Comparison of ENCODE assay signal across 13 mouse cellular contexts in the genomic region with DNA sequence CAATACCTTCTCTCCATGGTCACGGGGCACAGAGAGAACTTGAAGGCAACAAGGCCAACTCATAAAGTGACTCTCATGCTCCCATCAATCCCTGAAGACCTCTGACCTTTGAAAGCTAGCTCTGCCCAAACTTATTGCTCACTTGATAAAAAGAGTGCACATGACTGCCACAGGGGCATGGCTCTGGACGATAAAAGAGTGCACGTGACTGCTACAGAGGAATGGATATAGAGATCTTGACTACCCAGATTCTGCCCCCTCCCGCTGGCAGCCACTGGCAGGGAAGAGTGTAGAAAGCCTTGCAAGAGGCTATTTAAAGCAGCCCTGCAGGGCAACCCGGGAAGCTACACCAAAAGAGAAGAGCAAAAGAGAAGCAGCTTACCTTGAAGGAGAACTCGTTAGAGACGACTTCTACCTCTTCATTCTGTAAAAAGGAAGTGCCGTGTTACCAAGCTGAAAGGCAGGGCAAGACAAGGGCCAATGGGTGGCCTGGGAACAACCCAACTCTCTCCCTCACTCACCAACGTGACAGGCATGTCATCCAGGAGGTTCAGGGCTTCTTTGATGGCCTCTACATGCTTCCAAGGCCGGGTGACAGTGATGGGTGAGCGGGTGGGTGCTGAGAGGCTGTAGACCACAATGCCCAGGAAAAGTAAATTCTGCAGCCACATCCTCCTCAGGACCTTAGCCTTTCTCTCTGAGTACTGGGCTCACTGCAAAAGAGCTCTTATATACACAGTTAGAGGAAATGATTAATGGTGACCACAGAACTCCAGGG. TPM values are rescaled to one million over a fixed set of nuclear protein-coding genes. Genes with fewer than 3 reads are reported as not detected.
DNase-seq lines count a peak whose midpoint lies in the region; ATAC-seq and TF ChIP-seq lines count a peak whose summit lies in the region.
"Had no signal": no experiment of that assay in that cellular context is flagged by ENCODE, and none has a peak within 500 bp of the region (broad histone marks: within the 10 kb centered on the region; RNA-seq: fewer than 3 reads in every experiment).

A gene (minus strand): TSS at position 728 of the 778 bp plus-strand sequence.

- WGBS in heart, adult 2 months, result 55% methylated on average over 11 of the region's 11 CpGs
- 16% methylated on average over 11 of the region's 11 CpGs for WGBS in liver, embryonic 15.5 days (ENCODE audit: insufficient replicate concordance)
- WGBS in midbrain, embryonic 15.5 days, result 69% methylated on average over 11 of the region's 11 CpGs

- H3K79me2 ChIP-seq in heart, adult 2 months (replicated peaks; ENCODE audit: control insufficient read depth, insufficient read depth, low read length), result no peaks in the 10 kb centered on the region

- peak; percentile 28 for TF ChIP-seq CTCF in heart, adult 2 months (IDR thresholded peaks at IDR 0.05)

- H3K4me2 ChIP-seq in liver, embryonic 15.5 days, result no peak within 1 kb of the TSS
- H3K4me2 ChIP-seq in midbrain, embryonic 15.5 days, result no peak within 1 kb of the TSS

- no peak within 1 kb of the TSS for H3K4me3 ChIP-seq in heart, adult 2 months
- H3K4me3 ChIP-seq in liver, embryonic 15.5 days (replicated peaks), result no peak within 1 kb of the TSS
- no peak within 1 kb of the TSS for H3K4me3 ChIP-seq in midbrain, embryonic 15.5 days

- intact Hi-C loops in heart, adult 2 months (cut with DNase I), result no loop called here
- intact Hi-C loops in heart, postnatal 36 days (cut with DNase I), result no loop called here

- no peaks in the 10 kb centered on the region for H3K9me3 ChIP-seq in liver, embryonic 15.5 days (replicated peaks)
- no peaks in the 10 kb centered on the region for H3K9me3 ChIP-seq in midbrain, embryonic 15.5 days

- no peak within 1 kb of the TSS for H3K9ac ChIP-seq in heart, adult 2 months (ENCODE audit: low read depth, low read length)
- H3K9ac ChIP-seq in liver, embryonic 15.5 days, result no peak within 1 kb of the TSS
- H3K9ac ChIP-seq in midbrain, embryonic 15.5 days, result no peak within 1 kb of the TSS

- no peak for DNase-seq in heart, adult 2 months
- no peak for DNase-seq in heart, postnatal 36 days
- DNase-seq in c-Kit-positive CD71-positive TER-119-positive erythroid progenitor cells, embryonic 14.5 days (ENCODE audit: low spot score), result peak; percentile 23
- DNase-seq in spleen, postnatal 14 days (ENCODE audit: low spot score in 2 of 2), result no peak
- DNase-seq in kidney, adult 18-20 months, result no peak
- DNase-seq: cerebellum, postnatal 14 days; retina, postnatal 1 day had no signal

- no peak for TF ChIP-seq EP300 in heart, adult 2 months (IDR thresholded peaks at IDR 0.05; ENCODE audit: insufficient read depth, low read depth, low read length)

- H3K27me3 ChIP-seq in heart, adult 2 months (ENCODE audit: control insufficient read depth, insufficient read depth, low read length), result no peaks in the 10 kb centered on the region
- H3K27me3 ChIP-seq in liver, embryonic 15.5 days, result no peaks in the 10 kb centered on the region
- H3K27me3 ChIP-seq in midbrain, embryonic 15.5 days (replicated peaks), result no peaks in the 10 kb centered on the region
- H3K27me3 ChIP-seq: Patski had no signal

- H3K27ac ChIP-seq in heart, adult 2 months, result no peak within 1 kb of the TSS
- no peak within 1 kb of the TSS for H3K27ac ChIP-seq in liver, embryonic 15.5 days (replicated peaks)
- no peak within 1 kb of the TSS for H3K27ac ChIP-seq in midbrain, embryonic 15.5 days

- no peaks in the 10 kb centered on the region for H3K36me3 ChIP-seq in heart, adult 2 months (ENCODE audit: control insufficient read depth, insufficient read depth, low read length)
- no peaks in the 10 kb centered on the region for H3K36me3 ChIP-seq in liver, embryonic 15.5 days (replicated peaks)
- no peaks in the 10 kb centered on the region for H3K36me3 ChIP-seq in midbrain, embryonic 15.5 days (replicated peaks)

- ATAC-seq in liver, embryonic 15.5 days (ENCODE audit: insufficient read depth), result peak; percentile 62; the same call in 1 of the 2 replicates
- peak; percentile 25; the same call in 1 of the 2 replicates for ATAC-seq in monocyte, adult 5-6 weeks (replicated peaks; ENCODE audit: insufficient number of reproducible peaks, low FRiP score, low TSS enrichment, poor library complexity, severe bottlenecking)
- no peak for ATAC-seq in midbrain, embryonic 15.5 days (replicated peaks)
- ATAC-seq: Patski had no signal

- H3K4me1 ChIP-seq in heart, adult 2 months (ENCODE audit: control insufficient read depth, insufficient read depth, low read length), result no peaks in the 10 kb centered on the region; the same call in none of the 2 replicates
- peaks cover 14% of the 10 kb centered on the region for H3K4me1 ChIP-seq in liver, embryonic 15.5 days (replicated peaks)
- H3K4me1 ChIP-seq in midbrain, embryonic 15.5 days, result no peaks in the 10 kb centered on the region

- no peak for TF ChIP-seq POLR2A in heart, adult 2 months (IDR thresholded peaks at IDR 0.05; ENCODE audit: insufficient read depth, low read depth, low read length)

RNA-seq across cellular contexts. Expression of the gene that starts here (rescaled TPM):
- not detected for total RNA-seq in heart, adult 2 months (2021)
- polyA plus RNA-seq in heart, adult 2 months (2012; rRNA removed), result not detected in 2 replicates
- total RNA-seq in heart, postnatal 36 days (2021), result not detected
- polyA plus RNA-seq in liver, embryonic 15.5 days (2015; fragmentation: Nextera tagmentation; extraction: Ambion mirVana), result not detected in 2 replicates
- total RNA-seq in monocyte, adult 5-6 weeks (2017), result 1.4 to 2.0 TPM in 2 of 3 replicates, not detected in the other
- not detected in 2 replicates for polyA plus RNA-seq in midbrain, embryonic 15.5 days (2015; fragmentation: Nextera tagmentation; extraction: Ambion mirVana)
- total RNA-seq: left cerebral cortex, postnatal 25 days had no signal
- polyA plus RNA-seq: neural tube, embryonic 11.5 days had no signal

Comparison
In these comparisons a context has a peak if more than half of its experiments do, and no peak if none do; other contexts are left out.
1. Peak in ATAC-seq in liver, embryonic 15.5 days; RNA of the gene not detected or under 1 TPM.